Mouse (Mus musculus): ENCODE results near the gene Cxxc4.
A peak's percentile ranks its signal among the peaks of the same experiment; 100 is the strongest.

Gene Cxxc4

GRCm38 (mm10) chr3:134254221-134254620, 17.9 kb downstream of the Cxxc4 start:
- DNase-seq = no peak

- DNase-seq = no peak
These were observed 22.4 kb downstream of the Cxxc4 start for GRCm38 (mm10) chr3:134258715-134259114.

GRCm38 (mm10) chr3:134259300-134259699, 23.0 kb downstream of the Cxxc4 start:
- no peak for DNase-seq

GRCm38 (mm10) chr3:134279655-134280054, 43.4 kb downstream of the Cxxc4 start:
- no peak for DNase-seq

- DNase-seq = peak; percentile 21
These were observed 45.5 kb downstream of the Cxxc4 start for GRCm38 (mm10) chr3:134281527-134282370.

- no peak for DNase-seq
These were observed 58.9 kb downstream of the Cxxc4 start for GRCm38 (mm10) chr3:134295217-134295616.

- DNase-seq = no peak
These were observed 66.6 kb downstream of the Cxxc4 start for GRCm38 (mm10) chr3:134302681-134303491.

- no peak for DNase-seq
These were observed 67.2 kb downstream of the Cxxc4 start for GRCm38 (mm10) chr3:134303492-134303808.

GRCm38 (mm10) chr3:134306507-134306906, 70.2 kb downstream of the Cxxc4 start:
- no peak for DNase-seq

- no peak for DNase-seq
These were observed 71.5 kb downstream of the Cxxc4 start for GRCm38 (mm10) chr3:134307801-134308200.
